Mouse (Mus musculus) spleen, adult 18-20 months (tissue): Measurements from ENCODE around the gene Ptk7.

Experiments
- DNase-seq, 2 experiments: peaks; one replicate each; pipeline ENCODE4 v3.0.0; 2022; ENCODE audit warnings: mixed read lengths in 2 of 2

Ptk7 gene

GRCm38 (mm10) chr17:46554977-46555672 is 74.2 kb downstream of the Ptk7 start:
- peak; percentile 33 to 56 for DNase-seq

- peak in 1 of 2 experiments; percentile 20 for DNase-seq
Observed at GRCm38 (mm10) chr17:46554646-46554976, 74.7 kb downstream of the Ptk7 start.

- DNase-seq: no peak
Observed at GRCm38 (mm10) chr17:46553926-46554325, 75.4 kb downstream of the Ptk7 start.

GRCm38 (mm10) chr17:46553469-46553868 is 75.8 kb downstream of the Ptk7 start:
- no peak for DNase-seq

DNA sequence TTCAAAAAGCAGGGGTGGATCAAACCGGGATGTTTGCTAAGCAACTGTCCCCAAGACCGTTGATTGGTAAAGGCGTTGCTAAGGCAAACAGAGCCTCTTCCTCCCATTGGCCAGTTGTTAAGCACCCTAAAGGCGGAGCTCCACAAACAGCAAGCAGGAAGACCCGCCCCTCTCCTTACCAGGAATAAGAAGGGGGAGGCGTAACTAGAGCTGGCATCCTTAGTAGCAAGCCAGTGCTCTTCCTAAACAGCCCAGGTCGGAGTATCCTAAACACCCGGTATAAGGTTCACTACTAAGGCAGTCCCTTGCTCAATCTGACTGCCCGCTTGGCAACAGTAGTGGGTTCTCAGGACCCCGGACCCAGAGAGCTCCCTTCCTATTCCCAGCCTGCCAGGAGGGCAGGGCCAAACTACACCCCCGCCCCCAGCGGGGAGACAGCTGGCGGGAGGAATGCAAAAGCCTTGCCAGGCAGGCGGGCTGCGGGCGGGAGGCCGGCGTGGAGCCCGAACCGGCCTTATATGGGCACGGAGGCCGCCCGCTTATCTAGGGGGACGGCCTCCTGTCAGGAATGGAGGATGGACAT is 76.4 kb downstream of the Ptk7 start:
- DNase-seq: peak; percentile 30 to 45

DNA sequence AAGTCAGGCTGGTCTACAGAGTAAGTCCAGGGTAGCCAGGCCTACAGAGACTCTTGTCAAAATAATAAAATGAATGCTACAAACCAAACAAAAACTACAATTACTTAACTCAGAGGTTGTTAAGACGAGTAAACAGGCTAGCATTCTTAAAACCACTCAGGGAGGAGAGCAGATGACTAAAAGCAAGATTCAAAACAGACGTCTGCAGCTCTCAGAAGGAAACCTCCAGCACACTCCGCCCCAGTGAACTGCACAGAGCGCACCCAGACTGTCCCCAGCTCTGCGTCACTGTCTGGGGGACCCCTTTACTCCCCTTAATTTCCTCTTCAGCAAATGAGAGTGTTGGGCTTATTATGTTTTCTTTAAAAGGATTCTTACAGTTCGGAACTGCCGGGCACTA is 77.2 kb downstream of the Ptk7 start:
- no peak for DNase-seq

DNA sequence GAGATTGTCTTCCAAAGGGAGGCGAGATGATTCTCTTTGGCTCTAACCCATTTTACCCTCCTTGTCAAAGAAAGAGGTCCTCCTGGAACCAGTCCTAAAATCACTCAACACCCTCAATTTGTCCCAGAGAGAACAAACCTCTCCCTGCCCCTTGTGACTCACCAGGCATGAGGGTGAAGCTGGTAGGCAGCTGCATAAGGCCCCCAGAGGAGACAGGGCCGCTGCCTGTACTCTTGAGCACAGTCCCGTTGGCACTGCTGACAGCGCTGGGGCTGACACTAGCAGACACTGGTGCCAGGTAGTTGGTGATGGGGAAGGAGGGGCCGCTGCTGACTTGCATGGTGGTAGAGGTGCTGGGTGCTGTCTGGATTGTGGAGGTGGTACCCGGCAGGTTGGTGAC is 77.9 kb downstream of the Ptk7 start:
- no peak for DNase-seq

DNA sequence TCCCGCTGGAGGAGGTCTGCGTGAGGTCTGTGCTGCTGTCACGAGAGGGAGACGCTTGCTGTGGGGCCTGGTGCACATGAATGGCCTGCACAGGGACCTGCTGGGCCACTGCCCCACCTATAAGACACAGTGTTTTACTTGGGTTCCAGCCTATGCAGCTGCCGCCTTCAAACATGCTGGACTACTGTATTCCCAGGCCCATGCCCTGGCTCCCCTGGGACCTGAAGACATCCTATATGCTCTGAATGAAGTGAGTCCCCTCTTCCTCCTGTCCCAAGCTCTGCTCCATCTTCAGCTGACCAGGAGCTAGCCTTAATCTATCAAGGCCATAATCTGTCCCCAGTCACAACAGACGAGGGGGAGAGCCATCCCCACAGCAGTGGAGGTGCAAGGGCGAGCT is 78.4 kb downstream of the Ptk7 start:
- DNase-seq: no peak

DNA sequence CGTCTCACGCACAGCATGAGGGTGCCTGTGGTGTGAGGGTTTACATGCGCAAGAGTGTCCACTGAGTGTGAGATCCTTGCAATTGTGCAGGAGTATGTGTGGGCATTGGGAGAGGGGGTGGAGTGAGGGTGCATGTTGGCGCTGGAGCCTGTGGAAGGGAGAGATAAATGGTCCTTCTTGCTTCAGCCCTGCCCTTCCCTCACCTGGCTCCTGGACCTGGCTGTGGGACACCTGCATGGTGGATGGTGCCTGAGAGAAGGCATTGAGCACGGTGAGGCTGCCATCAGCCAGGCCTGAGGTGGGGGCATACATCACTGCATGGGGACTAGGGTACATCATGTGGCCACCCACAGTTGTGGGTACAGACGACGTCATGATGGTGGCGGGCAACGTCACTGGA is 79.7 kb downstream of the Ptk7 start:
- DNase-seq: no peak

DNA sequence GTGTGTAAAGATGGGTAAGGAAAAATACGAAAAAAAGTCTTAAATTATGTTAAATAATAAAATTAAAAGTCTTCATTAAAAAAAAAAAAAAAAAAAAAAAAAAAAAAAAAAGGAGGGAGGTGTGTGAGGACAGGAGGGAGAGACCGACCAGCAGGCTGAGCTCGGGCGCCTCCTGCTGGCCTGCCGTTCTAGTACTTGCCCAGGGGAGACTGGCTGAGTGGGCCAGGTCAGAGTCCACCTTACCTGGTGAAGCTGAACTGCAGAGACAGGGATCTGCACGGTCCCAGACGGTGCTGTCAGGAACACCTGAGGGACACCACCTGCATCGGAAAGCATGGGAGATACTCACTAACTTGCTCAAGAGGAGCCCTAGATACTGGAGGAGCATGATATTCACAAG is 80.1 kb downstream of the Ptk7 start:
- DNase-seq: peak in 1 of 2 experiments; percentile 53

GRCm38 (mm10) chr17:46548741-46549140 is 80.6 kb downstream of the Ptk7 start:
- DNase-seq: no peak

DNA sequence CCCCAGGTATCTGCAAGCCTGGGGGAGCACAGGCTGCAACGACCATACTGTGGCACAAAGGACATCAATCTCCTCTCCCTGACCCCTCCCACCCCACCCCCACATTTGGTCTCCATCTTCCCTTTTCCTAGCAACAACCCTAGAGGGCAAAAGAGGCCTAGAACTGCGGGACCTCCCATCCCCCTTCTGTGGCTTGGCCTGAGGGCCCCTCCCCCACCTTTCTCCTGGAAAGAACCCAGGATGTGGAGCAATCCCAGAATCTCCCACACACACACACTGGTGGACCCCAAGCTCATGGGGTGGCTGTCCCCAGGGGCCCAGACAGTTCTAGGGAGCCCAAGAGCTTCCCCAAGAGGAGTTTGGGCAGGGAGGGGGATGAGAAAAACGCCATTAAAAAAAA is 81.4 kb downstream of the Ptk7 start:
- no peak for DNase-seq

DNA sequence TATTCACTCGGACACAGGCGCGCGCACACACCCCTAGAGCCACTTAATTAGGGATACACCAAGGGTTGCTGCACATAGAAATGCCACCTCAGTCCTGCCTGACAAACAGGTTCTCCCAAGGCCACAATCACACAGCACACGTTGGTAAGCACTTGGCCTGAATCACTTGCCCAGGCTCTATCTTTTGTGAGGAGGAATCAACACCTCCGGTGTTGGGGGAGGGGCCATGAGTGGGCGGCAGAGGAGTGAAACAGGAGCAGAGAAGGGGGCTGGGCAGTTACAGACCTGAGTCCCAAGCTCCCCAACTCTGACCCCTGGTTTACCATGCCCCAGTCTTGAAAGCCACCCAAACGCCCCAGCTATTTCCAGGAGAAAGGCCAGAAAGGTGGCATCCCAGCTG is 82.3 kb downstream of the Ptk7 start:
- DNase-seq: no peak

DNA sequence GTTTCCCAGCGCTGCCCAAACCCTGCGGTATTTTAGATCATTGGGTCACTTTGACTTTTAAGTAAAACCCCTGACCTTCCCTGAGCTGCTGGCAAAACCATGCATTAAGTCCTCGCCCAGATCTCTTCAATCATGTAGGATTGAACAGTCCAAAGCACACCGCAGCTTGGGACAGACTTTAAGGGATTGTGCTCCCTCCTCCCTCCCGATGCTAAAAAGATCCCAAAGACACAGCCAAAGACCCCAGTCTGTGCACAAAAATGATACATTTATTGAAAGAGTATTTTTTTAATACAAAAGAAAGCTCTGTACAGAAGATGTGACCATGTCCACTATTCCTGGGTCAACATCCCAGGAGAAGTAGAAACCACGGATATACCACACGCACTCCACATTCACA is 82.7 kb downstream of the Ptk7 start:
- DNase-seq: no peak

DNA sequence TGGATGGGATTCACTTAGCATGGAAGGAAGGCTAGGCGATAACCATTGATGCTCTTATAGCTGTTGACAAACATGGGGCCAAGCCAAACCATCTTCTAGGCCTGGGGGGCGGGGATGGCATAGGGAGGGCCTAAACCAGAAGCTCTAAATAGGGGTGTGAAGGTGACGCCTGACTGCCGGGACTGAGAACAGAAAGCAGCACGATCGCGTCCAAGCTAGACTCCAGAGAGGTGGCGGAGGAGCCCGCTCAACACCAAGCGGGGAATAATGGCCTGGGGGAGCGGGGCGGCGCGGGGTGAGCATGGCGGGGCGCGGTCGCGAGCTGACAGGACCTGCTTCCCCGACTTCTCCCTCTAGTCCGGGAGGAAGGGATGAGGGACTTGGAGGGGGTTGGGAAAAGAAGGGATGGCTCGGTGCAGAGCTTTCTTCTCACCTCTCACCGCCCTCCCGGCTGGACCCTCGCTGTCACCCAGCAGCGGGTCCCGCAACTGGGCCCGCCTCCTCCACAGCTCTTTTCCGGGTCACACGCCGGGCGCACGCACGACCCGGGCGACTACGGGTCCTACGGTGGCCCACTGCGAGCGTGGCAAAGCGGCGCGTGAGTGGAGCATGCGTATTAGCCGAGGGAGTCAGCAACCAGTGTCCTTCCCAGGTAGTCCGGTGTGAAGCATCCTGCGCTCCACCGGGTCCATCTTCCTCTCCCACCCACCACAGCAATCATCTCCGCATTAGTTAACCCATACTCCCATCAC is 83.3 kb downstream of the Ptk7 start, which contains the start of gene Cul9:
Gene Cul9, minus strand, starts transcription at position 576 of the 752 bp plus-strand sequence.
- DNase-seq: peak; percentile 39 to 53

DNA sequence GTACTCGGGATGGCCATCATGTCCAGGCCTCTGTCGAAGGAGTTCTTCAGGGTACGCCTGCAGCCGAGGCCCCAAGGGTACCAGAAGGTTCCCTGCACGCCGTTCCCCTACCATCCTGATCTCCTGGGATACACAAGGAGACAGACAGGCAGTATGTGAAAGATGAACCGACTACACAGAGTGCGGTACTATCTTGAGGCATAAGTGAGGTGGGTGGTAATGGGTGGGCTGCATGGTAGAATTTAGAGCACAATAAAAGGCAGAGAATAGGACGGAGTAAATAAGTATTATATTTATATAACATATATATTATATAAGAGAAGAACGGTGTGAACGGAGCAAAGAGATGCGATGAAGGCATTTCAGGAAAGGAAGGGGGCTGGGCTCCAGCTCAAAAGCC is 85.6 kb downstream of the Ptk7 start:
- no peak for DNase-seq

GRCm38 (mm10) chr17:46525579-46526307 is 103.6 kb downstream of the Ptk7 start:
- peak in 1 of 2 experiments; percentile 59 for DNase-seq

DNA sequence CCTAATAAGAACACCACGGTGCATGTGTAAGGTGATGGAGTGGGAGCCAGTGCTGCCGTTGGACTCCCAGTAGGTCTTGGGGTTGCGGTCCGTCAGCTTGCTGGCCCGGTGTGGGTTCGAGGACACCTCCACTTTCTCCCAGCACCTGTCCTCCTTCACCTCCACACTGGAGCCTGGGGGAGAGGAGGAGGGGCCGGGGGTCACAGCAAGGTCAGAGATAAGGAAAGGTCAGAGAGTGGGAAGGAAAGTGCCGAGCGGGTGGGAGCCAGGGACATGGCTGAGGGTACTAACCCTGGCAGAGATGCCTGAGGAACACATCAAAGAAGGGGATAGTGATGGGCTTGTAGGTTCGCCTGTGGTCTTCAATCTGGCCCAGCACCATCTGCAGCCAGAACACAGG is 104.2 kb downstream of the Ptk7 start:
- no peak for DNase-seq

- no peak for DNase-seq
Observed at GRCm38 (mm10) chr17:46521963-46522668, 107.2 kb downstream of the Ptk7 start.

- DNase-seq: no peak
Observed at GRCm38 (mm10) chr17:46521174-46521573, 108.1 kb downstream of the Ptk7 start.

GRCm38 (mm10) chr17:46520385-46520979 is 108.8 kb downstream of the Ptk7 start:
- no peak for DNase-seq

DNA sequence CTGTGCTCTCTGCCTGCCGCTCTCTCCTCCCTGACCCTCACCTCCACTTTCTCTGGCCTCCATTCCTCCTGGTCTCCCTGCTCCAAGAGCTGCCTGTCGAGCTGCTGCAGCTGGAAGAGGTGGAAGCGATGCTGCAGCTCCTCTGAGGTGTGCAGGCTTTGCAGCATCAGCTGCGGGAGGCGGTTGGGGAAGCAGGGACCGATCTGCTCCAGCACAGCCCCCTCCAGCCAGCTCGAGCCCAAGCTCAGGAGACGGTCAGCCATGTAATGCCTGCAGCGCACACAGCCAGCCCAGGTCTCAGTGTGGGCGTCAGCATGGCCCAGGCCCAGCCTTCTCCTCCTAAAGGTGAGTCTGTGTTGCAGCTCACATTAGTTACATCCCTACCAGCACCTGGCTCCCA is 109.3 kb downstream of the Ptk7 start:
- no peak for DNase-seq
